Mouse (Mus musculus): ENCODE measurements around the gene Hectd4. TPM values are rescaled to one million over a fixed set of nuclear protein-coding genes. Genes with fewer than 3 reads are reported as not detected.

Hectd4 gene
- polyA plus RNA-seq, 1 experiment from 2014 or later, result 5.1 TPM

DNA sequence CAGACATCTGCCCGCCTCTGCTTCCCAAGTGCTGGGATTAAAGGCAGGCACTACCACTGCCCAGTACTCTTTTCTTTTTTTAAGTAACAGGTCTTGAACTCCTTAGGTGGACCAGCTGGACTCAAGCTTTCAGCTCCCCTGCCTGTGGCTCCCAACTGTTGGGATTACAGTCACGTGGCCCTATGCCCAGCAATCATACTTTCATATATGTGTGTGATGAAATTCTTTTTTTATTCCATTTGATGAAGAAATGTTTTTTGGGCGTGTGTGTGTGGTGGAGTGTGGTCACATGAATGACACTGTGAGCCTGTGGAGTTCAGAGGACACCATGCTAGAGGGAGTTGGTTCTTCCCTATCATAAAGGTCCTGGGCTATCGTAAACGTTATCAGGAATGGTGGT is 179.5 kb downstream of the Hectd4 start:
- 92% methylated on average over 5 of the region's 5 CpGs for WGBS
- Histone ChIP-seq H3K9me3 (no peaks in the 10 kb centered on the region; the same call in 1 of the 2 replicates), H3K4me1 (peaks cover 27% of the 10 kb centered on the region), H3K27me3 (ENCODE audit: poor library complexity, severe bottlenecking) (no peaks in the 10 kb centered on the region), H3K36me3 (replicated peaks) (peaks cover 45% of the 10 kb centered on the region), H3K27ac (no peak overlapping the region), H3K4me3 (peak overlapping the region; percentile 89; the same call in 1 of the 2 replicates)
- no peak for DNase-seq (ENCODE audit: extremely low spot score, low spot score)

DNA sequence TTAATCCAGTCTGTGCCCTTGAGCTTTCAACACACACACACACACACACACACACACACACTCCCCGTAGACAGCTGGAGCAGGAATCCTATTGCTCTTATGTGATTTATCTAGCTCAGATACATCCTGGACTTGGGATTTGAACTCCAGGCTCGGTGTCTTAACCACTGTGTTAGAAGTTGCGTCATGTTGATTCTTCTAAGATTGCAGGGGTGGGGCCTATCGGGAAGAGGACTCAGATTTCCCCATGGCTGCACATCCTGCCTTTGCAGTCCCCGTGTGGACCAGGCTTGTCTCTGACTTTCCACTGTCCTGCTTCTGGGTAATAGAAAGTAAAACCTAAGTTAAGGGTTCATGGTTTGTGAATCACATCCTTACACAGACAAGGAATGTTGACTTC is 180.0 kb downstream of the Hectd4 start:
- H3K9me3 ChIP-seq, result no peaks in the 10 kb centered on the region
- no peak for DNase-seq (ENCODE audit: extremely low spot score, low spot score)
- no peak overlapping the region for H3K4me3 ChIP-seq
- 83% methylated on average over 5 of the region's 5 CpGs for WGBS
- H3K27ac ChIP-seq, result no peak overlapping the region
- H3K27me3 ChIP-seq (ENCODE audit: poor library complexity, severe bottlenecking), result no peaks in the 10 kb centered on the region
- H3K36me3 ChIP-seq (replicated peaks), result peaks cover 50% of the 10 kb centered on the region
- H3K4me1 ChIP-seq, result peaks cover 27% of the 10 kb centered on the region

DNA sequence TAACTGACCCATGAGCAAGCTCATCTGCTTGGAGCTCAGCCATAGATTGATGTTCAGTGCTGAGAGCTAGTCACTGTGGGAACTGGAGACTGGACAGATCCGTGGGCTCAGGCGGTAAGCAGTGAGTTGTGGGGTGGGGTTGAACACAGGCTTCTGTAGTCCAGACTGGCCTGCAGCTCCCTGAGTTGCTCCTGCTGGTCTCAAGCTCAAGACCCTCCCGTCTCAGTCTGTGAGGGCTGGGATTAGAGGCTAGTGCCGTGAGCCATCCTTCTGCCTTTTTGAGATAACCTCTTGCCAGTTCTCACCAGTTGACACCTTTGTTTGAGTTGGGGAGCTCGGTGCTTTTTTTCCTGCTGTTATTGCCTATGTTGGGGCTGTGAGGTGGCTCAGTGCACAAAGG is 180.8 kb downstream of the Hectd4 start:
- 92% methylated on average over 5 of the region's 5 CpGs for WGBS
- DNase-seq (ENCODE audit: extremely low spot score, low spot score), result no peak
- no peak overlapping the region for H3K4me3 ChIP-seq
- peaks cover 27% of the 10 kb centered on the region for H3K4me1 ChIP-seq
- H3K9me3 ChIP-seq, result no peaks in the 10 kb centered on the region
- H3K27me3 ChIP-seq (ENCODE audit: poor library complexity, severe bottlenecking), result no peaks in the 10 kb centered on the region
- H3K36me3 ChIP-seq (replicated peaks), result peaks cover 58% of the 10 kb centered on the region
- no peak overlapping the region for H3K27ac ChIP-seq

DNA sequence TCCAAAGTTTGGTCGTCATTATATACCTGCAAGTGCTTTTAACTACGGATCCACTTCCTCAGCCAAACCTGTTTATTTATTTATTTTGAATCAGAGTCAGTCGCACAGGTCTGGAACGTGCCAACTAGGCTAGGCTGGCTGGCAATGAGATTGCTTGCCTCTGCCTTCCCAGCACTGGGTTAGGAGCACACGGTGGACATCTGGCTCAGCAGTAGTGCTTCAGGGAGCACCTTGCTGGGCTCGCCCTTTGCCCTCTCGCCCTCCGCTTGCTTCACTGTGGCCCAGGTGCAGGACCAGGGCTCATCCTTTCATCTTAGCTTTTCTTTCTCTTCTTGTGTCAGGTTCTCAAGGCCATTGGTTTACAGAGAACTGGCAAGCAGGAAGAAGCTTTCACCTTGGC is 187.8 kb downstream of the Hectd4 start:
- no peak overlapping the region for H3K27ac ChIP-seq
- no peak overlapping the region for H3K4me3 ChIP-seq
- WGBS, result 95% methylated on average over 8 of the region's 8 CpGs
- DNase-seq (ENCODE audit: extremely low spot score, low spot score), result no peak
- H3K9me3 ChIP-seq, result no peaks in the 10 kb centered on the region
- no peaks in the 10 kb centered on the region for H3K4me1 ChIP-seq
- H3K27me3 ChIP-seq (ENCODE audit: poor library complexity, severe bottlenecking), result no peaks in the 10 kb centered on the region
- H3K36me3 ChIP-seq (replicated peaks), result peaks cover 98% of the 10 kb centered on the region

DNA sequence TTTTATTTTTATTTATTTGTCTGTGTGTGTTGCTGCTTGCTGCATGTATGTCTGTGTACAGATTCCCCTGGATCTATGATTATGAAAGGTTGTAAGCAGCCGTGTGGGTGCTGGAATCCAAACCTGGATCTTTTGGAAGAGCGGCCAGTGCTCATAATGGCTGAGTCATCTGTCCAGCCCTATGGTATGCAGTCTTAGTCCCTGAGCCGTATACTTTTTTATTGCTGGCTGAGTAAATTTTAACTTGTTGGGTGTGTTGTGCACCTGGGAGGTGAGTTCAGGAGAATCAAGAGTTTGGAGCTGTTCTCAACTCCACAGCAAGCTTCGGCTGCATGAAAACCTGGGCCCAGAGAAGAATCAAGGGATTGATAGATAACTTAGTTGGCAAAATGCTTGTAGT is 191.0 kb downstream of the Hectd4 start:
- DNase-seq (ENCODE audit: extremely low spot score, low spot score), result no peak
- Histone ChIP-seq H3K36me3 (replicated peaks) (peaks cover 100% of the 10 kb centered on the region), H3K9me3 (no peaks in the 10 kb centered on the region), H3K27me3 (ENCODE audit: poor library complexity, severe bottlenecking) (no peaks in the 10 kb centered on the region), H3K27ac (no peak overlapping the region), H3K4me3 (no peak overlapping the region), H3K4me1 (no peaks in the 10 kb centered on the region)
- 95% methylated on average over 4 of the region's 4 CpGs for WGBS

Other genes with a start within 250 kb of the Hectd4 start
- gene Rph3a, start 210.1 kb upstream of the Hectd4 start, polyA plus RNA-seq (2016; fragmentation: Nextera tagmentation; extraction: Ambion mirVana), result 0.25 and 0.60 TPM in 2 replicates
- 25.1 TPM in 2 replicates for gene Ptpn11, start 28.8 kb upstream of the Hectd4 start, polyA plus RNA-seq (2016; fragmentation: Nextera tagmentation; extraction: Ambion mirVana)
- 659 and 678 TPM in 2 replicates for gene Rpl6, start 15.7 kb upstream of the Hectd4 start, polyA plus RNA-seq (2016; fragmentation: Nextera tagmentation; extraction: Ambion mirVana)
- gene Trafd1, start 165.4 kb downstream of the Hectd4 start, polyA plus RNA-seq (2016; fragmentation: Nextera tagmentation; extraction: Ambion mirVana), result 59.8 and 62.2 TPM in 2 replicates
- gene Naa25, start 177.7 kb downstream of the Hectd4 start, polyA plus RNA-seq (2016; fragmentation: Nextera tagmentation; extraction: Ambion mirVana), result 59.9 and 61.5 TPM in 2 replicates
- 1.00 and 1.0 TPM in 2 replicates for gene Tmem116, start 231.7 kb downstream of the Hectd4 start, polyA plus RNA-seq (2016; fragmentation: Nextera tagmentation; extraction: Ambion mirVana)
- gene Erp29, start 232.3 kb downstream of the Hectd4 start, polyA plus RNA-seq (2016; fragmentation: Nextera tagmentation; extraction: Ambion mirVana), result 131 and 140 TPM in 2 replicates

All from forebrain, embryonic 10.5 days (tissue).